Mouse (Mus musculus) embryonic facial prominence, embryonic 14.5 days (tissue): ENCODE measurements at regions not wholly inside any gene's neighbourhood (a gene's known extent, or its start where the extent isn't known, plus 50 kb on each side); places are given as distances from the start of the nearest gene placed in this dataset.

ENCODE experiments used
- ATAC-seq: fragments of 200-750 bp; cut with Nextera tagmentation; 2 replicates; pipeline ENCODE4 v1.8.0; 2017; ENCODE audit warnings: low read depth, moderate number of reproducible peaks, moderate TSS enrichment
- DNase-seq: peaks from one replicate; pipeline ENCODE4 v3.0.0-alpha.2; 2015; ENCODE audit warnings: low spot score
- H3K27ac ChIP-seq: fragments of 300-500 bp; sonication (generic); replicated peaks from 2 replicates; pipeline ENCODE4 v1.5.1; 2014; ENCODE audit warnings: low read depth, mild to moderate bottlenecking, low read length, moderate library complexity
- H3K27me3 ChIP-seq: fragments of 300-500 bp; sonication (generic); replicated peaks from 2 replicates; pipeline ENCODE4 v1.6.1; 2014; ENCODE audit warnings: low read length; ENCODE audit not compliant: control insufficient read depth, insufficient read depth
- H3K36me3 ChIP-seq: fragments of 300-500 bp; sonication (generic); 2 replicates; pipeline ENCODE4 v1.6.1; 2014; ENCODE audit warnings: low read length, mixed read lengths; ENCODE audit not compliant: control insufficient read depth, insufficient read depth
- H3K4me1 ChIP-seq: fragments of 300-500 bp; sonication (generic); 2 replicates; pipeline ENCODE4 v1.6.1; 2014; ENCODE audit warnings: antibody characterized with exemption, low read length; ENCODE audit not compliant: control insufficient read depth, insufficient read depth
- H3K4me2 ChIP-seq: fragments of 300-500 bp; sonication (generic); 2 replicates; pipeline ENCODE4 v1.6.1; 2014; ENCODE audit warnings: low read depth, mild to moderate bottlenecking, low read length, moderate library complexity, mixed read lengths
- H3K4me3 ChIP-seq: fragments of 300-500 bp; sonication (generic); 2 replicates; pipeline ENCODE4 v1.5.1; 2014; ENCODE audit warnings: low read depth, mild to moderate bottlenecking, low read length
- H3K9ac ChIP-seq: fragments of 300-500 bp; sonication (generic); 2 replicates; pipeline ENCODE4 v1.6.1; 2014; ENCODE audit warnings: low read depth, mild to moderate bottlenecking, low read length, moderate library complexity, mixed read lengths
- H3K9me3 ChIP-seq: fragments of 300-500 bp; sonication (generic); 2 replicates; pipeline ENCODE4 v1.6.1; 2016; ENCODE audit warnings: low read length; ENCODE audit not compliant: control insufficient read depth
- WGBS: fragments of 180-500 bp; shearing (Covaris S2); extraction: QIAGEN DNeasy Blood & Tissue Kit; methylation state at CpG from one replicate; pipeline ENCODE4 v1.1.7; 2014; 5-methylcytosine and 5-hydroxymethylcytosine counted together

GRCm38 (mm10) chr8:53984296-53984695, 93.1 kb upstream of the Vegfc start:
- Histone ChIP-seq H3K4me3 (no peak overlapping the region), H3K9ac (no peak overlapping the region), H3K4me1 (no peaks in the 10 kb centered on the region), H3K27ac (no peak overlapping the region), H3K36me3 (no peaks in the 10 kb centered on the region), H3K4me2 (no peak overlapping the region), H3K27me3 (no peaks in the 10 kb centered on the region), H3K9me3 (no peaks in the 10 kb centered on the region)
- 83% methylated on average over 2 of the region's 2 CpGs for WGBS
- no peak for ATAC-seq
- no peak for DNase-seq

- Histone ChIP-seq H3K36me3 (no peaks in the 10 kb centered on the region), H3K9me3 (no peaks in the 10 kb centered on the region), H3K9ac (no peak overlapping the region), H3K4me2 (no peak overlapping the region), H3K4me1 (no peaks in the 10 kb centered on the region), H3K27ac (no peak overlapping the region), H3K4me3 (no peak overlapping the region), H3K27me3 (no peaks in the 10 kb centered on the region)
- DNase-seq (no peak), ATAC-seq (no peak)
- 93% methylated on average over 1 of the region's 1 CpGs for WGBS
Observed at GRCm38 (mm10) chr8:53985685-53986084, 91.7 kb upstream of the Vegfc start.

DNA sequence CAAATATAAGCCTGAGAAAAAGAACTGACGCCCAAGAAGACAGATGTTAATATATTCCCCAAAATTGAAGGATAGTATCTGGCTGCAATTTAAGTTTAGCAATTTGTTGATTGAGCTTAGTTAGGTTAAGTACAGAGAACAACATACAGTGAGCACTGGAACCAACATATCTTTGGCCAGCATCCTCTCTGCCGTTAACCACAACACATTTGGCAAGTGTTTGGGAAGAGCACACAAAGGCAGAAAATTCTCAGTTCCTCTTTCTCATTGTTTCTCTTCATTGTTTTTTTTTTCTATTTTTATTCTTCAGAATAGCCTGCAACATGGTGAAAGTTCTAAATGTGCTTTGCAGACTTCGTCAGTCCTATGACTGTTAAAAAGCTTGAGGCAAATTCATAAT, 83.2 kb upstream of the Vegfc start:
- ATAC-seq = no peak
- no peaks in the 10 kb centered on the region for H3K36me3 ChIP-seq
- H3K27me3 ChIP-seq = no peaks in the 10 kb centered on the region
- WGBS = 88% methylated on average over 3 of the region's 3 CpGs
- no peak overlapping the region for H3K4me2 ChIP-seq
- 0 out of 2 replicates have a peak, but pooled peaks cover 5% of the 10 kb centered on the region for H3K4me1 ChIP-seq
- no peak overlapping the region for H3K9ac ChIP-seq
- no peaks in the 10 kb centered on the region for H3K9me3 ChIP-seq
- DNase-seq = no peak
- no peak overlapping the region for H3K4me3 ChIP-seq
- no peak overlapping the region for H3K27ac ChIP-seq

DNA sequence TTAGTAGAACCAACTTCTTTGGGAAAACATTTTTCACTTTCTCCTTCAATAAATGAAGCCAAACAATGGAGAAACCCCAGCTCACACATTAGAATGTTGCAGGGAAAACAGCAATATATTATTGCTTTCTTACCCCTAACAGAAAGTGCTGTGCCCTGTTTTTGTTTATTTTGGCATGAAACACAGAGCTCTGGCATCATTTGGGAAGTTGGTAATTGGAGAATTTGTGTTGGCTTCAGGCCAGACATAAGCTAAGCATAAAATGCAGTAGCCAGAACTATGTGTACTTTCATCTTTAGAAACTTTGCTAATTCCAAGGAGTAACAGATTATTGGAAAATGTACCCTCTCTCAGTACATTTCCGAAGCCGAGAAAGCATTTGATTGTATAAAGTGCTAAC, 79.9 kb upstream of the Vegfc start:
- Histone ChIP-seq H3K27ac (no peak overlapping the region), H3K4me1 (0 out of 2 replicates have a peak, but pooled peaks cover 5% of the 10 kb centered on the region), H3K27me3 (no peaks in the 10 kb centered on the region), H3K9me3 (no peaks in the 10 kb centered on the region), H3K9ac (no peak overlapping the region), H3K36me3 (no peaks in the 10 kb centered on the region), H3K4me2 (no peak overlapping the region), H3K4me3 (no peak overlapping the region)
- DNase-seq (peak; percentile 48), ATAC-seq (no peak)
- WGBS = 36% methylated on average over 2 of the region's 2 CpGs

DNA sequence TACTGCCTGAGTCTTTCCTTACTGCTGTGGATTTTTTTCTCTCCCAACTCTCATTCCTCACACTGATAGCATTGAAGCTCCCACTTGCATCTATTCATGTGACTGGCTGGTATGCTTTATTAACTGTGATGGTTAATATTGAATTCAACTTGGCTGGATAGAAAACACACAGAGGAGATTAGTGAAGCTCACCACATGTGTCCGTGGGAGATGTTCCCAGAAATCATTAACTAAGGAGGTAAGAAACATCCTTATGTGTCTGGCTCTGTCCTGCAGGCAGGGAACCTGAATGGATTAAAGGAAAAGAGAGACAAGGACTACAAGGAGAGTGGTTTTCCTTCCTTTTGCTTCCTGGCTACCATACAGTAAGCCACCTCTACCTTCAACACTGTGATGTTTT, 74.5 kb upstream of the Vegfc start:
- H3K27ac ChIP-seq = no peak overlapping the region
- WGBS = 60% methylated on average over 1 of the region's 1 CpGs
- DNase-seq (no peak), ATAC-seq (no peak)
- H3K4me2 ChIP-seq = no peak overlapping the region
- no peaks in the 10 kb centered on the region for H3K27me3 ChIP-seq
- no peak overlapping the region for H3K9ac ChIP-seq
- no peak overlapping the region for H3K4me3 ChIP-seq
- 0 out of 2 replicates have a peak, but pooled peaks cover under 1% of the 10 kb centered on the region for H3K4me1 ChIP-seq
- H3K36me3 ChIP-seq = no peaks in the 10 kb centered on the region
- no peaks in the 10 kb centered on the region for H3K9me3 ChIP-seq

- WGBS = 30% methylated on average over 3 of the region's 3 CpGs
- 0 out of 2 replicates have a peak, but pooled peaks have one; percentile 55 for ATAC-seq
Observed at GRCm38 (mm10) chr8:54014096-54014495, 63.3 kb upstream of the Vegfc start.

GRCm38 (mm10) chr8:54018535-54019165, 58.8 kb upstream of the Vegfc start:
- DNase-seq (no peak), ATAC-seq (peak; percentile 37; the same call in 1 of the 2 replicates)
- no peak overlapping the region for H3K4me2 ChIP-seq
- no peaks in the 10 kb centered on the region for H3K36me3 ChIP-seq
- no peaks in the 10 kb centered on the region for H3K9me3 ChIP-seq
- no peak overlapping the region for H3K27ac ChIP-seq
- no peak overlapping the region for H3K9ac ChIP-seq
- no peaks in the 10 kb centered on the region for H3K4me1 ChIP-seq
- 66% methylated on average over 3 of the region's 3 CpGs for WGBS
- no peak overlapping the region for H3K4me3 ChIP-seq
- H3K27me3 ChIP-seq = no peaks in the 10 kb centered on the region

More at GRCm38 (mm10) chr8:54014096-54014495, 63.3 kb upstream of the Vegfc start:
- H3K27ac ChIP-seq = no peak overlapping the region
- H3K27me3 ChIP-seq = no peaks in the 10 kb centered on the region
- no peak overlapping the region for H3K4me2 ChIP-seq
- H3K9ac ChIP-seq = no peak overlapping the region
- H3K4me1 ChIP-seq = no peaks in the 10 kb centered on the region
- no peaks in the 10 kb centered on the region for H3K36me3 ChIP-seq
- H3K4me3 ChIP-seq = no peak overlapping the region
- H3K9me3 ChIP-seq = no peaks in the 10 kb centered on the region
- peak; percentile 57 for DNase-seq
